Mouse (Mus musculus) neural tube, embryonic 15.5 days (tissue): ENCODE results near the gene Colgalt1. TPM values are rescaled to one million over a fixed set of nuclear protein-coding genes. Genes with fewer than 3 reads are reported as not detected.

Source experiments
- ATAC-seq: fragments of 200-750 bp; cut with Nextera tagmentation; 2 replicates; pipeline ENCODE4 v1.8.0; 2017; ENCODE audit warnings: mild to moderate bottlenecking, moderate TSS enrichment, moderate library complexity; ENCODE audit not compliant: low FRiP score
- H3K27ac ChIP-seq: fragments of 300-500 bp; sonication (generic); replicated peaks from 2 replicates; pipeline ENCODE4 v1.5.1; 2015; ENCODE audit warnings: mild to moderate bottlenecking, inconsistent platforms
- H3K27me3 ChIP-seq: fragments of 300-500 bp; sonication (generic); replicated peaks from 2 replicates; pipeline ENCODE4 v1.6.1; 2015; ENCODE audit warnings: inconsistent platforms
- H3K36me3 ChIP-seq: fragments of 300-500 bp; sonication (generic); 2 replicates; pipeline ENCODE4 v1.6.1; 2015; ENCODE audit warnings: inconsistent platforms
- H3K4me1 ChIP-seq: fragments of 300-500 bp; sonication (generic); 2 replicates; pipeline ENCODE4 v1.6.1; 2015; ENCODE audit warnings: inconsistent platforms
- H3K4me2 ChIP-seq: fragments of 300-500 bp; sonication (generic); 2 replicates; pipeline ENCODE4 v1.6.1; 2015; ENCODE audit warnings: inconsistent platforms, mild to moderate bottlenecking, moderate library complexity
- H3K4me3 ChIP-seq: fragments of 300-500 bp; sonication (generic); replicated peaks from 2 replicates; pipeline ENCODE4 v1.5.1; 2015; ENCODE audit warnings: mild to moderate bottlenecking, inconsistent platforms
- H3K9ac ChIP-seq: fragments of 300-500 bp; sonication (generic); replicated peaks from 2 replicates; pipeline ENCODE4 v1.6.1; 2015; ENCODE audit warnings: mild to moderate bottlenecking, inconsistent platforms
- H3K9me3 ChIP-seq: fragments of 300-500 bp; sonication (generic); replicated peaks from 2 replicates; pipeline ENCODE4 v1.6.1; 2016; ENCODE audit warnings: inconsistent platforms
- WGBS: fragments of 180-500 bp; shearing (Covaris S2); methylation state at CpG from one replicate; pipeline ENCODE4 v1.1.7; 2015; ENCODE audit warnings: mixed read lengths; 5-methylcytosine and 5-hydroxymethylcytosine counted together
- polyA plus RNA-seq: library from polyadenylated mRNA; unstranded; fragments of >200 nt; fragmentation: Nextera tagmentation; extraction: Ambion mirVana; gene quantifications from 2 replicates; pipeline ENCODE4 v1.2.1, GENCODE M21; 2015

The Colgalt1 gene
- polyA plus RNA-seq, 1 experiment from 2014 or later, result 76.9 TPM

- H3K4me2 ChIP-seq, result peak overlapping the region; percentile 60
- H3K4me3 ChIP-seq, result peak overlapping the region; percentile 42
- H3K4me1 ChIP-seq, result peaks cover 16% of the 10 kb centered on the region
- peaks cover 44% of the 10 kb centered on the region for H3K27me3 ChIP-seq
- H3K9me3 ChIP-seq, result no peaks in the 10 kb centered on the region
- H3K36me3 ChIP-seq, result peaks cover 14% of the 10 kb centered on the region
- peak; percentile 71 for ATAC-seq
- WGBS, result 3% methylated on average over 65 of the region's 65 CpGs
- H3K27ac ChIP-seq, result peak overlapping the region; percentile 71
- peak overlapping the region; percentile 43 for H3K9ac ChIP-seq
Observed at GRCm38 (mm10) chr8:71601939-71602665, 8.7 kb upstream of the Colgalt1 start.

- H3K9ac ChIP-seq, result peak overlapping the region; percentile 43
- peak overlapping the region; percentile 60 for H3K4me2 ChIP-seq
- WGBS, result 3% methylated on average over 32 of the region's 32 CpGs
- peak overlapping the region; percentile 42 for H3K4me3 ChIP-seq
- H3K4me1 ChIP-seq, result peaks cover 16% of the 10 kb centered on the region
- H3K9me3 ChIP-seq, result no peaks in the 10 kb centered on the region
- peaks cover 14% of the 10 kb centered on the region for H3K36me3 ChIP-seq
- peaks cover 44% of the 10 kb centered on the region for H3K27me3 ChIP-seq
- H3K27ac ChIP-seq, result peak overlapping the region; percentile 71
- ATAC-seq, result peak; percentile 83
Observed at GRCm38 (mm10) chr8:71602666-71603334, 8.0 kb upstream of the Colgalt1 start.

- Histone ChIP-seq H3K9me3 (no peaks in the 10 kb centered on the region), H3K4me2 (no peak overlapping the region), H3K36me3 (peaks cover 12% of the 10 kb centered on the region), H3K27ac (no peak overlapping the region), H3K4me3 (no peak overlapping the region), H3K4me1 (peaks cover 16% of the 10 kb centered on the region), H3K27me3 (peaks cover 44% of the 10 kb centered on the region), H3K9ac (no peak overlapping the region)
- no peak for ATAC-seq
- WGBS, result 52% methylated on average over 7 of the region's 7 CpGs
Observed at GRCm38 (mm10) chr8:71604021-71604420, 6.8 kb upstream of the Colgalt1 start.

GRCm38 (mm10) chr8:71612141-71612540, 1.3 kb downstream of the Colgalt1 start:
- H3K36me3 ChIP-seq, result peaks cover 37% of the 10 kb centered on the region
- peak overlapping the region; percentile 82 for H3K4me2 ChIP-seq
- no peaks in the 10 kb centered on the region for H3K9me3 ChIP-seq
- H3K9ac ChIP-seq, result peak overlapping the region; percentile 93
- no peaks in the 10 kb centered on the region for H3K27me3 ChIP-seq
- ATAC-seq, result no peak
- WGBS, result 46% methylated on average over 5 of the region's 5 CpGs
- H3K27ac ChIP-seq, result no peak overlapping the region
- peaks cover 16% of the 10 kb centered on the region for H3K4me1 ChIP-seq
- H3K4me3 ChIP-seq, result peak overlapping the region; percentile 89

GRCm38 (mm10) chr8:71613418-71613817, 2.6 kb downstream of the Colgalt1 start:
- no peak overlapping the region for H3K4me3 ChIP-seq
- peaks cover 49% of the 10 kb centered on the region for H3K36me3 ChIP-seq
- no peak overlapping the region for H3K9ac ChIP-seq
- no peak for ATAC-seq
- H3K27ac ChIP-seq, result no peak overlapping the region
- 77% methylated on average over 4 of the region's 4 CpGs for WGBS
- H3K4me2 ChIP-seq, result no peak overlapping the region
- H3K9me3 ChIP-seq, result no peaks in the 10 kb centered on the region
- peaks cover 16% of the 10 kb centered on the region for H3K4me1 ChIP-seq
- H3K27me3 ChIP-seq, result no peaks in the 10 kb centered on the region

GRCm38 (mm10) chr8:71619786-71620185, 9.0 kb downstream of the Colgalt1 start:
- Histone ChIP-seq H3K27ac (no peak overlapping the region), H3K4me1 (no peaks in the 10 kb centered on the region), H3K4me3 (no peak overlapping the region), H3K27me3 (no peaks in the 10 kb centered on the region), H3K36me3 (peaks cover 90% of the 10 kb centered on the region), H3K9me3 (no peaks in the 10 kb centered on the region), H3K9ac (no peak overlapping the region), H3K4me2 (no peak overlapping the region)
- ATAC-seq, result no peak
- WGBS, result 95% methylated on average over 2 of the region's 2 CpGs

- Histone ChIP-seq H3K27me3 (no peaks in the 10 kb centered on the region; the same call in 1 of the 2 replicates), H3K9ac (no peak overlapping the region), H3K4me2 (no peak overlapping the region), H3K4me1 (peaks cover 31% of the 10 kb centered on the region), H3K36me3 (peaks cover 49% of the 10 kb centered on the region), H3K27ac (no peak overlapping the region), H3K9me3 (no peaks in the 10 kb centered on the region), H3K4me3 (no peak overlapping the region)
- 67% methylated on average over 1 of the region's 1 CpGs for WGBS
- no peak for ATAC-seq
Observed at GRCm38 (mm10) chr8:71625088-71625487, 14.3 kb downstream of the Colgalt1 start.

GRCm38 (mm10) chr8:71626753-71627152, 16.0 kb downstream of the Colgalt1 start:
- Histone ChIP-seq H3K4me1 (peaks cover 33% of the 10 kb centered on the region), H3K27me3 (peaks cover 6% of the 10 kb centered on the region), H3K4me3 (no peak overlapping the region), H3K9me3 (no peaks in the 10 kb centered on the region), H3K27ac (0 out of 2 replicates have a peak overlapping the region, but pooled peaks have one; percentile 13), H3K9ac (no peak overlapping the region), H3K4me2 (no peak overlapping the region), H3K36me3 (peaks cover 33% of the 10 kb centered on the region)
- ATAC-seq, result no peak
- WGBS, result 88% methylated on average over 9 of the region's 9 CpGs

GRCm38 (mm10) chr8:71627265-71628099, 16.7 kb downstream of the Colgalt1 start:
- no peak overlapping the region for H3K4me2 ChIP-seq
- H3K9me3 ChIP-seq, result no peaks in the 10 kb centered on the region
- no peak overlapping the region for H3K4me3 ChIP-seq
- ATAC-seq, result no peak
- H3K9ac ChIP-seq, result no peak overlapping the region
- peaks cover 33% of the 10 kb centered on the region for H3K4me1 ChIP-seq
- 59% methylated on average over 9 of the region's 9 CpGs for WGBS
- peaks cover 8% of the 10 kb centered on the region for H3K27me3 ChIP-seq
- peak overlapping the region; percentile 56 for H3K27ac ChIP-seq
- peaks cover 32% of the 10 kb centered on the region for H3K36me3 ChIP-seq

- peaks cover 33% of the 10 kb centered on the region for H3K4me1 ChIP-seq
- peaks cover 12% of the 10 kb centered on the region for H3K27me3 ChIP-seq
- peak overlapping the region; percentile 98 for H3K4me2 ChIP-seq
- peak overlapping the region; percentile 49 for H3K4me3 ChIP-seq
- no peak; the same call in 1 of the 2 replicates for ATAC-seq
- peak overlapping the region; percentile 87 for H3K27ac ChIP-seq
- 7% methylated on average over 16 of the region's 16 CpGs for WGBS
- H3K9me3 ChIP-seq, result no peaks in the 10 kb centered on the region
- H3K36me3 ChIP-seq, result peaks cover 29% of the 10 kb centered on the region
- H3K9ac ChIP-seq, result peak overlapping the region; percentile 56
Observed at GRCm38 (mm10) chr8:71628396-71629095, 17.7 kb downstream of the Colgalt1 start.
